Mouse (Mus musculus) B cell, adult 2 months (primary cell): ENCODE measurements at regions not wholly inside any gene's neighbourhood (a gene's known extent, or its start where the extent isn't known, plus 50 kb on each side); places are given as distances from the start of the nearest gene placed in this dataset.
A peak's percentile ranks its signal among the peaks of the same experiment; 100 is the strongest.

ENCODE experiments used
- DNase-seq, 2 experiments: peaks; one replicate each; pipeline ENCODE4 v3.0.0; 2022

GRCm38 (mm10) chr3:130883928-130884327, 153.7 kb upstream of the Rpl34 start:
- DNase-seq: no peak

GRCm38 (mm10) chr3:130883319-130883718, 153.1 kb upstream of the Rpl34 start:
- no peak for DNase-seq

- no peak for DNase-seq
Observed at GRCm38 (mm10) chr3:130880482-130880881, 150.3 kb upstream of the Rpl34 start.

GRCm38 (mm10) chr3:130879463-130879862, 149.3 kb upstream of the Rpl34 start:
- no peak for DNase-seq

- DNase-seq: no peak
Observed at GRCm38 (mm10) chr3:130878834-130879233, 148.6 kb upstream of the Rpl34 start.

GRCm38 (mm10) chr3:130877981-130878380, 147.8 kb upstream of the Rpl34 start:
- DNase-seq: no peak

- peak; percentile 8 to 21 for DNase-seq
Observed at GRCm38 (mm10) chr3:130873745-130874144, 143.5 kb upstream of the Rpl34 start.

GRCm38 (mm10) chr3:130866952-130867632, 136.9 kb upstream of the Rpl34 start:
- no peak for DNase-seq

GRCm38 (mm10) chr3:130864783-130865182, 134.6 kb upstream of the Rpl34 start:
- DNase-seq: no peak

GRCm38 (mm10) chr3:130863376-130863775, 133.2 kb upstream of the Rpl34 start:
- no peak for DNase-seq

GRCm38 (mm10) chr3:130860315-130860714, 130.1 kb upstream of the Rpl34 start:
- no peak for DNase-seq

GRCm38 (mm10) chr3:130853866-130854265, 123.7 kb upstream of the Rpl34 start:
- DNase-seq: no peak

- no peak for DNase-seq
Observed at GRCm38 (mm10) chr3:130850766-130851308, 120.6 kb upstream of the Rpl34 start.

GRCm38 (mm10) chr3:130841755-130842154, 111.6 kb upstream of the Rpl34 start:
- DNase-seq: no peak

GRCm38 (mm10) chr3:130839924-130840440, 109.8 kb upstream of the Rpl34 start:
- DNase-seq: no peak

- no peak for DNase-seq
Observed at GRCm38 (mm10) chr3:130838626-130839422, 108.6 kb upstream of the Rpl34 start.

GRCm38 (mm10) chr3:130833722-130834121, 103.5 kb upstream of the Rpl34 start:
- no peak for DNase-seq

GRCm38 (mm10) chr3:130833082-130833481, 102.9 kb upstream of the Rpl34 start:
- no peak for DNase-seq

GRCm38 (mm10) chr3:130831788-130832187, 101.6 kb upstream of the Rpl34 start:
- no peak for DNase-seq

GRCm38 (mm10) chr3:130828346-130828745, 98.1 kb upstream of the Rpl34 start:
- no peak for DNase-seq

GRCm38 (mm10) chr3:130827934-130828333, 97.7 kb upstream of the Rpl34 start:
- DNase-seq: no peak

GRCm38 (mm10) chr3:130827021-130827420, 96.8 kb upstream of the Rpl34 start:
- no peak for DNase-seq

GRCm38 (mm10) chr3:130819837-130820098, 89.6 kb upstream of the Rpl34 start:
- no peak for DNase-seq
